Mouse (Mus musculus) intestine, embryonic 16.5 days (tissue): ENCODE measurements around the gene Lgi4. TPM values are rescaled to one million over a fixed set of nuclear protein-coding genes. Genes with fewer than 3 reads are reported as not detected.

ENCODE experiments used
- ATAC-seq: fragments of 200-750 bp; cut with Nextera tagmentation; 2 replicates; pipeline ENCODE4 v1.8.0; 2017; ENCODE audit warnings: moderate TSS enrichment, moderate library complexity
- H3K27ac ChIP-seq: fragments of 300-500 bp; sonication (generic); 2 replicates; pipeline ENCODE4 v1.5.1; 2014; ENCODE audit warnings: mild to moderate bottlenecking, low read length
- H3K27me3 ChIP-seq: fragments of 300-500 bp; sonication (generic); replicated peaks from 2 replicates; pipeline ENCODE4 v1.6.1; 2014; ENCODE audit warnings: low read length, control low read depth, mixed read lengths; ENCODE audit not compliant: control insufficient read depth, insufficient read depth
- H3K36me3 ChIP-seq: fragments of 300-500 bp; sonication (generic); 2 replicates; pipeline ENCODE4 v1.6.1; 2014; ENCODE audit warnings: low read length, control low read depth; ENCODE audit not compliant: control insufficient read depth, insufficient read depth
- H3K4me1 ChIP-seq: fragments of 300-500 bp; sonication (generic); 2 replicates; pipeline ENCODE4 v1.6.1; 2014; ENCODE audit warnings: low read length, control low read depth, mixed read lengths; ENCODE audit not compliant: control insufficient read depth, insufficient read depth
- H3K4me2 ChIP-seq: fragments of 300-500 bp; sonication (generic); 2 replicates; pipeline ENCODE4 v1.6.1; 2014; ENCODE audit warnings: low read depth, low read length, control low read depth
- H3K4me3 ChIP-seq: fragments of 300-500 bp; sonication (generic); 2 replicates; pipeline ENCODE4 v1.5.1; 2014; ENCODE audit warnings: mild to moderate bottlenecking, low read length
- H3K9ac ChIP-seq: fragments of 300-500 bp; sonication (generic); 2 replicates; pipeline ENCODE4 v1.6.1; 2014; ENCODE audit warnings: low read depth, low read length
- H3K9me3 ChIP-seq: fragments of 300-500 bp; sonication (generic); 2 replicates; pipeline ENCODE4 v1.6.1; 2016; ENCODE audit warnings: low read length, control low read depth; ENCODE audit not compliant: control insufficient read depth
- WGBS: fragments of 180-500 bp; shearing (Covaris S2); extraction: QIAGEN DNeasy Blood & Tissue Kit; methylation state at CpG from one replicate; pipeline ENCODE4 v1.1.7; 2014; 5-methylcytosine and 5-hydroxymethylcytosine counted together
- polyA plus RNA-seq: library from polyadenylated mRNA; unstranded; fragments of >200 nt; fragmentation: Nextera tagmentation; extraction: Ambion mirVana; gene quantifications from 2 replicates; pipeline ENCODE4 v1.2.1, GENCODE M21; 2015

Gene Lgi4
- polyA plus RNA-seq, 1 experiment from 2014 or later: 0.83 TPM

DNA sequence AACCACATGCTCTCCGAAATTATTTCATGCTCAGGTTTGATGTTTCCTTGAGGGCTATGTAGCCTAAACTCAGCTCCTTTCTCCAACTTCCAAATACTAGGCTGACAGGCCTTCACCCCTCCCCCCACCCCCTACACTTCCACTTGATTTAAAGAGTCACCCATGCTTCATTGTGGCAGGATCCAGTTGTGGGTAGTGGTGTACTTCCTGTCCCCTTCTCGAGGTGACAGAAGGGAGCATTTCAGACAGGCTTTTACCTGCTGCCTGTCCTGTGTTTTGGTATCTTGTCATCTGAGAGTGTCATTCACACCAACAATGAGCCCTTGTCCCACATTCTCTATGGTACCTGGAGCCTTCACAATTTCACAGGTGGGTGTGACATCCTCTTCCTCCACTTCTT is 28.1 kb downstream of the Lgi4 start:
- H3K4me2 ChIP-seq: no peak overlapping the region
- no peak overlapping the region for H3K27ac ChIP-seq
- H3K4me3 ChIP-seq: no peak overlapping the region
- 76% methylated on average over 2 of the region's 2 CpGs for WGBS
- no peaks in the 10 kb centered on the region for H3K27me3 ChIP-seq
- H3K9ac ChIP-seq: no peak overlapping the region
- 0 out of 2 replicates have a peak, but pooled peaks cover 3% of the 10 kb centered on the region for H3K4me1 ChIP-seq
- no peaks in the 10 kb centered on the region for H3K36me3 ChIP-seq
- ATAC-seq: no peak
- no peaks in the 10 kb centered on the region for H3K9me3 ChIP-seq

DNA sequence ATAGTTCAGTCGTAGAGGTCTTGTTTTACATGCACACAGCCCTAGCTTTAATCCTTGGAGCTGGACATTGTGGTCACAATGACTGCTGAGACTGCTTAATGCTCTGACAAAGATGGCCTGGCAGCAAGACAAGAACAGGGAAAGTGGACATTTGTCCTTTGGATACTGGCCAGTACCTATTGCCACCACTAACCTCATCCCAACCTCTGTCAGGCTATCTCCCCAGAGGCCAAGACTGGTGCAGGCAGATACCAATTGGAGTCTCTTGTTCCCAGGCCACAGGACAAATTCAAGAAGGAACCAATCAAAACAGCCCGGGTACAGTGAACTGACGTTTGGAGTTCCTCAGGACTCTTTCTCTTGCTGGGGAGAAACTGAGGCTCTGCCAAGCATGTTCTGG is 29.1 kb downstream of the Lgi4 start:
- no peaks in the 10 kb centered on the region for H3K9me3 ChIP-seq
- no peak overlapping the region for H3K9ac ChIP-seq
- no peak for ATAC-seq
- H3K4me1 ChIP-seq: no peaks in the 10 kb centered on the region
- H3K4me2 ChIP-seq: no peak overlapping the region
- no peak overlapping the region for H3K4me3 ChIP-seq
- H3K27me3 ChIP-seq: no peaks in the 10 kb centered on the region
- H3K27ac ChIP-seq: no peak overlapping the region
- WGBS: 76% methylated on average over 3 of the region's 3 CpGs
- no peaks in the 10 kb centered on the region for H3K36me3 ChIP-seq

DNA sequence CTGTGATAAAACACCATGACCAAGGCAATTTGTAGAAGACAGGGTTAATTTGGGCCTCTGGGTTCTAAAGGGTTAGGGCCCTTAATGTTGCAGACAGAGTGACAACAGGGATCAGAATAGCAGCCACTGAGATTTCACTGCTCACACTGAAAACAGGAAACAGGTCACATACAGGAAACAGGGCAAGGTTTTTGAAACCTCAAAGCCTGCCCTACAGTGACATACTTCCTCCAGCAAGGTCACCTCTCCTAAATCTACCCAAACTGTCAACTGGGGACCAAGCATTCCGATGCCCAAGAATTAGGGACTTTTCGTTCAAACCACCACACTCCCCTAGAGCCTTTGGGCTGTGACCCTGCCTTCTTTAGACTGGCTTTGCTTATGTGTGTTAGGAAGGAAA is 30.6 kb downstream of the Lgi4 start:
- ATAC-seq: no peak
- Histone ChIP-seq H3K9me3 (no peaks in the 10 kb centered on the region), H3K9ac (no peak overlapping the region), H3K27me3 (no peaks in the 10 kb centered on the region), H3K4me3 (no peak overlapping the region), H3K27ac (no peak overlapping the region), H3K36me3 (no peaks in the 10 kb centered on the region), H3K4me2 (no peak overlapping the region), H3K4me1 (no peaks in the 10 kb centered on the region)
- WGBS: 79% methylated on average over 2 of the region's 2 CpGs

- no peaks in the 10 kb centered on the region for H3K36me3 ChIP-seq
- no peak for ATAC-seq
- no peak overlapping the region for H3K4me3 ChIP-seq
- WGBS: 23% methylated on average over 12 of the region's 12 CpGs
- no peaks in the 10 kb centered on the region for H3K4me1 ChIP-seq
- H3K9ac ChIP-seq: no peak overlapping the region
- H3K27me3 ChIP-seq: no peaks in the 10 kb centered on the region
- H3K9me3 ChIP-seq: no peaks in the 10 kb centered on the region
- no peak overlapping the region for H3K4me2 ChIP-seq
- H3K27ac ChIP-seq: no peak overlapping the region
Measured at GRCm38 (mm10) chr7:31094774-31095501, 35.8 kb downstream of the Lgi4 start.

- no peaks in the 10 kb centered on the region for H3K27me3 ChIP-seq
- H3K36me3 ChIP-seq: no peaks in the 10 kb centered on the region
- no peak overlapping the region for H3K27ac ChIP-seq
- no peaks in the 10 kb centered on the region for H3K4me1 ChIP-seq
- H3K4me3 ChIP-seq: no peak overlapping the region
- no peaks in the 10 kb centered on the region for H3K9me3 ChIP-seq
- no peak overlapping the region for H3K9ac ChIP-seq
- no peak for ATAC-seq
- 74% methylated on average over 9 of the region's 9 CpGs for WGBS
- no peak overlapping the region for H3K4me2 ChIP-seq
Measured at GRCm38 (mm10) chr7:31096892-31097564, 37.9 kb downstream of the Lgi4 start.

DNA sequence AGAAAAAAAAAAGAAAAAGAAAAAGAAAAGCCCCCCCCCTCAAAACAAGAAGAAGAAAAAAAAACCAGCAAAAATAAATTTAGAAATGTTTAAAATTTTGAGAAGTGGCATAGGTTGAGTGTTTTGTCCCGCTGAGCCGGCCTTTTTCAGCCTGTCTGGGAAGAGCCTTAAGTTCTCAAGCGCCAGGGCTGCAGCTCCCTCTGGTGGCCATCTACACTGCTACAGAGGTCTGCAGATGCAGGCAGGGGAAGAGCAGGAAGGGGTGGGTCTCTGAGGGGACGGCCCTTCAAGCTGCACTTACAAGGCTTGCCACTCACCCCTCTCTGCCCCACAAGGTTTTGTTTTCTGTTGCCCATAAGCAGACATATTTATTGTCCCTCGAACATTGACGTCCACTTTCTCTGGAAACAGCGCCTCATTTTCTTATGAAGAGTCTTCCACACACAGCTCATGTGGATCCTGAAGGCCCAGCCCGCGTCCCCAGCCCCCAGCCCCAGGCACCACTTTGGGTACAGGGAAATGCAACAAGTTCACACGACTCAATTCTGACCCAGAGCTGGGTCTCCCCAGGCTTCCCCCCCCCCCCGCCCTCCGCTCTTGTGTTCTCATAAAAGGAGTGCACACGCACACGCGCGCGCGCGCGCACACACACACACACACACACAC is 38.6 kb downstream of the Lgi4 start:
- Histone ChIP-seq H3K36me3 (no peaks in the 10 kb centered on the region), H3K4me1 (no peaks in the 10 kb centered on the region), H3K27ac (no peak overlapping the region), H3K27me3 (no peaks in the 10 kb centered on the region), H3K4me3 (peak overlapping the region; percentile 26), H3K9me3 (no peaks in the 10 kb centered on the region), H3K4me2 (peak overlapping the region; percentile 49), H3K9ac (no peak overlapping the region)
- 41% methylated on average over 20 of the region's 20 CpGs for WGBS
- ATAC-seq: peak; percentile 94

- WGBS: 77% methylated on average over 22 of the region's 22 CpGs
- no peak overlapping the region for H3K4me3 ChIP-seq
- no peaks in the 10 kb centered on the region for H3K36me3 ChIP-seq
- H3K4me1 ChIP-seq: no peaks in the 10 kb centered on the region
- H3K27me3 ChIP-seq: no peaks in the 10 kb centered on the region
- ATAC-seq: no peak; the same call in 1 of the 2 replicates
- H3K9me3 ChIP-seq: no peaks in the 10 kb centered on the region
- H3K9ac ChIP-seq: no peak overlapping the region
- no peak overlapping the region for H3K27ac ChIP-seq
- H3K4me2 ChIP-seq: no peak overlapping the region
Measured at GRCm38 (mm10) chr7:31098697-31099611, 39.8 kb downstream of the Lgi4 start.

GRCm38 (mm10) chr7:31099612-31099982 is 40.5 kb downstream of the Lgi4 start:
- Histone ChIP-seq H3K4me3 (no peak overlapping the region), H3K4me1 (no peaks in the 10 kb centered on the region), H3K9ac (no peak overlapping the region), H3K36me3 (no peaks in the 10 kb centered on the region), H3K27me3 (no peaks in the 10 kb centered on the region), H3K4me2 (no peak overlapping the region), H3K27ac (no peak overlapping the region), H3K9me3 (no peaks in the 10 kb centered on the region)
- ATAC-seq: no peak
- WGBS: 90% methylated on average over 6 of the region's 6 CpGs

DNA sequence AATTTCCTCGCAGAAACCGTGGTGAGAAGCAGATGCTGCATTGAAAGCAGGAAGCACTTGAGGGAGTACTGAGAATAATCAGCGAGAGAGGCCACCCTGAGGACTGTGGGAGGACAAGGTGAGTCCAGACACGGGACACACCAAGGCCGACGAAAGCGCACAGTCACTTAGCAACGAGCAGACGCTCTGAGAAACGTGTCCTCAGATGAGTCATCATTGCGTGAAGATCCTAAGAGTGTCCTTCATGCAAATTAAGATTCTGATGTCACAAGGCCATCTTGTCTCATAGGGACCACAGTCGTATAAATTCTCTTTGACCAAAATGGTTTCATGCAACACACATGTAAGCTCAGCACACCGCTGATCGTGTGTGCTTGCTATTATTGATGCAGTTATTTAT is 41.6 kb downstream of the Lgi4 start:
- no peak for ATAC-seq
- no peak overlapping the region for H3K4me2 ChIP-seq
- no peaks in the 10 kb centered on the region for H3K36me3 ChIP-seq
- no peak overlapping the region for H3K9ac ChIP-seq
- no peaks in the 10 kb centered on the region for H3K27me3 ChIP-seq
- H3K9me3 ChIP-seq: no peaks in the 10 kb centered on the region
- no peaks in the 10 kb centered on the region for H3K4me1 ChIP-seq
- no peak overlapping the region for H3K4me3 ChIP-seq
- H3K27ac ChIP-seq: no peak overlapping the region
- WGBS: 74% methylated on average over 14 of the region's 14 CpGs
